Mouse (Mus musculus) heart, adult 2 months (tissue): ENCODE measurements around the gene Lmna. TPM values are rescaled to one million over a fixed set of nuclear protein-coding genes. Genes with fewer than 3 reads are reported as not detected.

Source experiments
- DNase-seq, 2 experiments: peaks; one replicate each; pipeline ENCODE4 v3.0.0; 2021
- H3K27ac ChIP-seq: fragments of 200-600 bp; 2 replicates; pipeline ENCODE4 v1.8.1; 2022
- H3K27me3 ChIP-seq: fragments of 200-500 bp; 2 replicates; pipeline ENCODE4 v1.6.1; 2012; ENCODE audit warnings: mild to moderate bottlenecking, low read length, inconsistent platforms, mixed read lengths; ENCODE audit not compliant: control insufficient read depth, insufficient read depth
- H3K36me3 ChIP-seq: fragments of 200-500 bp; 2 replicates; pipeline ENCODE4 v1.6.1; 2012; ENCODE audit warnings: low read length, inconsistent platforms; ENCODE audit not compliant: control insufficient read depth, insufficient read depth
- H3K4me1 ChIP-seq: fragments of 200-500 bp; 2 replicates; pipeline ENCODE4 v1.6.1; 2011; ENCODE audit warnings: low read length; ENCODE audit not compliant: control insufficient read depth, insufficient read depth
- H3K4me3 ChIP-seq: fragments of 200-600 bp; 2 replicates; pipeline ENCODE4 v1.8.1; 2022
- H3K79me2 ChIP-seq: fragments of 200-500 bp; replicated peaks from 2 replicates; pipeline ENCODE4 v1.6.1; 2012; ENCODE audit warnings: mild to moderate bottlenecking, inconsistent platforms, low read length, moderate library complexity, mixed read lengths; ENCODE audit not compliant: control insufficient read depth, insufficient read depth
- H3K9ac ChIP-seq: fragments of 200-500 bp; 2 replicates; pipeline ENCODE4 v1.6.1; 2012; ENCODE audit warnings: low read depth, mild to moderate bottlenecking, control low read depth, inconsistent platforms, low read length, mixed read lengths
- CTCF ChIP-seq: fragments of 200-600 bp; IDR thresholded peaks from 2 replicates; pipeline ENCODE4 v1.8.1; 2022; ENCODE audit warnings: antibody characterized with exemption, mild to moderate bottlenecking, moderate library complexity
- EP300 ChIP-seq: fragments of 200-500 bp; IDR thresholded peaks from 2 replicates; pipeline ENCODE4 v1.6.1; 2011; ENCODE audit warnings: low read depth, low read length, control low read depth; ENCODE audit not compliant: insufficient read depth
- POLR2A ChIP-seq: fragments of 200-500 bp; IDR thresholded peaks from 2 replicates; pipeline ENCODE4 v1.6.1; 2011; ENCODE audit warnings: mild to moderate bottlenecking, low read depth, low read length, control low read depth; ENCODE audit not compliant: insufficient read depth
- WGBS: fragments of 180-500 bp; shearing (Covaris S2); methylation state at CpG from one replicate; pipeline ENCODE4 v1.1.7; 2018; 5-methylcytosine and 5-hydroxymethylcytosine counted together
- intact Hi-C: fragments of 180-260 bp; cut with DNase I; formaldehyde crosslinking; loops from one replicate; pipeline ENCODE4 v1.15.1; 2025
- polyA plus RNA-seq: library from polyadenylated mRNA; depleted of rRNA; stranded (reverse); fragments of >200 nt; gene quantifications from 2 replicates; pipeline ENCODE4 v1.2.3, GENCODE M21; 2012
- total RNA-seq, 2 experiments: library from RNA; stranded (reverse); gene quantifications; 2 replicates each; pipeline ENCODE4 v1.2.3; 2021

The Lmna gene
- total and polyA plus RNA-seq, 3 experiments: 85.2 to 138 (median 117) TPM

GRCm38 (mm10) chr3:88541622-88542401, 32.1 kb upstream of the Lmna start:
- H3K9ac ChIP-seq: no peak overlapping the region
- intact Hi-C loops: no loop called here
- H3K27ac ChIP-seq: no peak overlapping the region
- no peak for DNase-seq
- H3K36me3 ChIP-seq: no peaks in the 10 kb centered on the region
- no peak for TF ChIP-seq EP300
- no peak for TF ChIP-seq CTCF
- no peak for TF ChIP-seq POLR2A
- H3K79me2 ChIP-seq: no peaks in the 10 kb centered on the region
- 74% methylated on average over 7 of the region's 7 CpGs for WGBS
- no peak overlapping the region for H3K4me3 ChIP-seq
- peaks cover 2% of the 10 kb centered on the region; the same call in 1 of the 2 replicates for H3K4me1 ChIP-seq
- no peaks in the 10 kb centered on the region for H3K27me3 ChIP-seq

GRCm38 (mm10) chr3:88540085-88540484, 30.3 kb upstream of the Lmna start:
- no peak overlapping the region for H3K4me3 ChIP-seq
- no peaks in the 10 kb centered on the region for H3K79me2 ChIP-seq
- intact Hi-C loops: no loop called here
- DNase-seq: no peak
- H3K36me3 ChIP-seq: no peaks in the 10 kb centered on the region
- no peak overlapping the region for H3K9ac ChIP-seq
- WGBS: 63% methylated on average over 5 of the region's 5 CpGs
- H3K27ac ChIP-seq: no peak overlapping the region
- no peak for TF ChIP-seq POLR2A
- H3K4me1 ChIP-seq: peaks cover 3% of the 10 kb centered on the region; the same call in 1 of the 2 replicates
- H3K27me3 ChIP-seq: no peaks in the 10 kb centered on the region

GRCm38 (mm10) chr3:88539397-88539796, 29.6 kb upstream of the Lmna start:
- WGBS: 56% methylated on average over 3 of the region's 3 CpGs

GRCm38 (mm10) chr3:88538271-88539145, 28.8 kb upstream of the Lmna start:
- H3K4me3 ChIP-seq: no peak overlapping the region
- WGBS: 76% methylated on average over 9 of the region's 9 CpGs
- intact Hi-C loops: no loop called here
- no peak overlapping the region for H3K9ac ChIP-seq
- H3K36me3 ChIP-seq: no peaks in the 10 kb centered on the region
- H3K4me1 ChIP-seq: peaks cover 3% of the 10 kb centered on the region; the same call in 1 of the 2 replicates
- H3K79me2 ChIP-seq: no peaks in the 10 kb centered on the region
- H3K27ac ChIP-seq: no peak overlapping the region
- DNase-seq: no peak
- H3K27me3 ChIP-seq: no peaks in the 10 kb centered on the region
- TF ChIP-seq POLR2A (no peak), EP300 (no peak), CTCF (no peak)

More at GRCm38 (mm10) chr3:88539397-88539796, 29.6 kb upstream of the Lmna start:
- H3K27me3 ChIP-seq: no peaks in the 10 kb centered on the region
- no peak for DNase-seq
- peaks cover 3% of the 10 kb centered on the region; the same call in 1 of the 2 replicates for H3K4me1 ChIP-seq
- TF ChIP-seq CTCF: no peak
- TF ChIP-seq EP300: no peak
- H3K9ac ChIP-seq: no peak overlapping the region
- no peak overlapping the region for H3K4me3 ChIP-seq
- H3K79me2 ChIP-seq: no peaks in the 10 kb centered on the region
- intact Hi-C loops: no loop called here
- no peaks in the 10 kb centered on the region for H3K36me3 ChIP-seq
- H3K27ac ChIP-seq: no peak overlapping the region

- TF ChIP-seq POLR2A: no peak
- no peak for TF ChIP-seq CTCF
- TF ChIP-seq EP300: no peak
- Histone ChIP-seq H3K27me3 (no peaks in the 10 kb centered on the region), H3K27ac (no peak overlapping the region), H3K4me3 (peak overlapping the region; percentile 74), H3K79me2 (no peaks in the 10 kb centered on the region), H3K36me3 (no peaks in the 10 kb centered on the region), H3K9ac (peak overlapping the region; percentile 77), H3K4me1 (peaks cover 3% of the 10 kb centered on the region; the same call in 1 of the 2 replicates)
- 77% methylated on average over 6 of the region's 6 CpGs for WGBS
- DNase-seq: no peak
- intact Hi-C loops: no loop called here
Measured at GRCm38 (mm10) chr3:88537146-88537545, 27.4 kb upstream of the Lmna start.
